Mouse (Mus musculus): ENCODE measurements around the gene Stim2. TPM values are rescaled to one million over a fixed set of nuclear protein-coding genes. Genes with fewer than 3 reads are reported as not detected.

The Stim2 gene
- polyA plus RNA-seq, 1 experiment from 2014 or later: 17.9 TPM

GRCm38 (mm10) chr5:54013271-54013670 is 15.0 kb downstream of the Stim2 start:
- no peaks in the 10 kb centered on the region for H3K36me3 ChIP-seq
- H3K27me3 ChIP-seq (replicated peaks): no peaks in the 10 kb centered on the region
- 66% methylated on average over 1 of the region's 1 CpGs for WGBS
- H3K9ac ChIP-seq: no peak overlapping the region
- no peak overlapping the region for H3K27ac ChIP-seq (ENCODE audit: poor library complexity, severe bottlenecking)
- no peak overlapping the region for H3K4me3 ChIP-seq
- no peaks in the 10 kb centered on the region for H3K9me3 ChIP-seq (replicated peaks)
- H3K4me1 ChIP-seq (replicated peaks): 0 out of 2 replicates have a peak, but pooled peaks cover 6% of the 10 kb centered on the region
- no peak overlapping the region for H3K4me2 ChIP-seq
- no peak for ATAC-seq (ENCODE audit: insufficient number of reproducible peaks, low FRiP score)

GRCm38 (mm10) chr5:54017143-54017542 is 18.8 kb downstream of the Stim2 start:
- peaks cover 8% of the 10 kb centered on the region for H3K4me1 ChIP-seq (replicated peaks)
- no peak overlapping the region for H3K4me2 ChIP-seq
- H3K27ac ChIP-seq (ENCODE audit: poor library complexity, severe bottlenecking): no peak overlapping the region
- no peak for ATAC-seq (ENCODE audit: insufficient number of reproducible peaks, low FRiP score)
- no peaks in the 10 kb centered on the region for H3K27me3 ChIP-seq (replicated peaks)
- H3K36me3 ChIP-seq: no peaks in the 10 kb centered on the region
- H3K9ac ChIP-seq: no peak overlapping the region
- no peaks in the 10 kb centered on the region for H3K9me3 ChIP-seq (replicated peaks)
- H3K4me3 ChIP-seq: no peak overlapping the region
- 69% methylated on average over 7 of the region's 7 CpGs for WGBS

- 93% methylated on average over 2 of the region's 2 CpGs for WGBS
- Histone ChIP-seq H3K9me3 (replicated peaks) (no peaks in the 10 kb centered on the region), H3K36me3 (no peaks in the 10 kb centered on the region), H3K27me3 (replicated peaks) (no peaks in the 10 kb centered on the region), H3K9ac (no peak overlapping the region), H3K4me3 (no peak overlapping the region), H3K27ac (ENCODE audit: poor library complexity, severe bottlenecking) (no peak overlapping the region), H3K4me2 (no peak overlapping the region), H3K4me1 (replicated peaks) (peaks cover 8% of the 10 kb centered on the region)
- ATAC-seq (ENCODE audit: insufficient number of reproducible peaks, low FRiP score): no peak
Measured at GRCm38 (mm10) chr5:54018856-54019255, 20.6 kb downstream of the Stim2 start.

GRCm38 (mm10) chr5:54019546-54019945 is 21.2 kb downstream of the Stim2 start:
- Histone ChIP-seq H3K4me1 (replicated peaks) (peaks cover 6% of the 10 kb centered on the region), H3K9me3 (replicated peaks) (no peaks in the 10 kb centered on the region), H3K27ac (ENCODE audit: poor library complexity, severe bottlenecking) (no peak overlapping the region), H3K4me2 (no peak overlapping the region), H3K27me3 (replicated peaks) (no peaks in the 10 kb centered on the region), H3K4me3 (no peak overlapping the region), H3K9ac (no peak overlapping the region), H3K36me3 (no peaks in the 10 kb centered on the region)
- no peak for ATAC-seq (ENCODE audit: insufficient number of reproducible peaks, low FRiP score)
- 58% methylated on average over 4 of the region's 4 CpGs for WGBS

GRCm38 (mm10) chr5:54024610-54025009 is 26.3 kb downstream of the Stim2 start:
- no peaks in the 10 kb centered on the region for H3K36me3 ChIP-seq
- H3K9ac ChIP-seq: no peak overlapping the region
- no peak overlapping the region for H3K27ac ChIP-seq (ENCODE audit: poor library complexity, severe bottlenecking)
- WGBS: 55% methylated on average over 3 of the region's 3 CpGs
- no peak overlapping the region for H3K4me3 ChIP-seq
- no peaks in the 10 kb centered on the region for H3K9me3 ChIP-seq (replicated peaks)
- no peaks in the 10 kb centered on the region for H3K27me3 ChIP-seq (replicated peaks)
- no peak overlapping the region for H3K4me2 ChIP-seq
- no peak for ATAC-seq (ENCODE audit: insufficient number of reproducible peaks, low FRiP score)
- peaks cover 2% of the 10 kb centered on the region; the same call in 1 of the 2 replicates for H3K4me1 ChIP-seq (replicated peaks)

GRCm38 (mm10) chr5:54025630-54026029 is 27.3 kb downstream of the Stim2 start:
- Histone ChIP-seq H3K27ac (ENCODE audit: poor library complexity, severe bottlenecking) (no peak overlapping the region), H3K27me3 (replicated peaks) (no peaks in the 10 kb centered on the region), H3K4me3 (no peak overlapping the region), H3K9ac (no peak overlapping the region), H3K4me1 (replicated peaks) (no peaks in the 10 kb centered on the region; the same call in 1 of the 2 replicates), H3K4me2 (no peak overlapping the region), H3K9me3 (replicated peaks) (no peaks in the 10 kb centered on the region), H3K36me3 (no peaks in the 10 kb centered on the region)
- WGBS: 95% methylated on average over 2 of the region's 2 CpGs
- ATAC-seq (ENCODE audit: insufficient number of reproducible peaks, low FRiP score): no peak

GRCm38 (mm10) chr5:54033217-54033616 is 34.9 kb downstream of the Stim2 start:
- WGBS: 79% methylated on average over 5 of the region's 5 CpGs

GRCm38 (mm10) chr5:54034680-54035079 is 36.4 kb downstream of the Stim2 start:
- Histone ChIP-seq H3K36me3 (no peaks in the 10 kb centered on the region), H3K4me1 (replicated peaks) (peaks cover 11% of the 10 kb centered on the region), H3K4me2 (no peak overlapping the region), H3K9ac (no peak overlapping the region), H3K9me3 (replicated peaks) (no peaks in the 10 kb centered on the region), H3K27me3 (replicated peaks) (no peaks in the 10 kb centered on the region), H3K27ac (ENCODE audit: poor library complexity, severe bottlenecking) (peak overlapping the region; percentile 15; the same call in 1 of the 2 replicates), H3K4me3 (no peak overlapping the region)
- ATAC-seq (ENCODE audit: insufficient number of reproducible peaks, low FRiP score): no peak
- 29% methylated on average over 1 of the region's 1 CpGs for WGBS

More at GRCm38 (mm10) chr5:54033217-54033616, 34.9 kb downstream of the Stim2 start:
- peaks cover 7% of the 10 kb centered on the region for H3K4me1 ChIP-seq (replicated peaks)
- H3K4me3 ChIP-seq: no peak overlapping the region
- ATAC-seq (ENCODE audit: insufficient number of reproducible peaks, low FRiP score): no peak
- no peak overlapping the region for H3K4me2 ChIP-seq
- H3K9me3 ChIP-seq (replicated peaks): no peaks in the 10 kb centered on the region
- H3K27ac ChIP-seq (ENCODE audit: poor library complexity, severe bottlenecking): no peak overlapping the region
- no peak overlapping the region for H3K9ac ChIP-seq
- H3K27me3 ChIP-seq (replicated peaks): no peaks in the 10 kb centered on the region
- no peaks in the 10 kb centered on the region for H3K36me3 ChIP-seq

GRCm38 (mm10) chr5:54038615-54039014 is 40.3 kb downstream of the Stim2 start:
- no peak overlapping the region for H3K4me3 ChIP-seq
- H3K4me1 ChIP-seq (replicated peaks): peaks cover 17% of the 10 kb centered on the region
- H3K4me2 ChIP-seq: no peak overlapping the region
- 66% methylated on average over 4 of the region's 4 CpGs for WGBS
- ATAC-seq (ENCODE audit: insufficient number of reproducible peaks, low FRiP score): no peak
- H3K9me3 ChIP-seq (replicated peaks): no peaks in the 10 kb centered on the region
- H3K27ac ChIP-seq (ENCODE audit: poor library complexity, severe bottlenecking): no peak overlapping the region
- H3K36me3 ChIP-seq: no peaks in the 10 kb centered on the region
- H3K9ac ChIP-seq: no peak overlapping the region
- H3K27me3 ChIP-seq (replicated peaks): no peaks in the 10 kb centered on the region

- peaks cover 22% of the 10 kb centered on the region for H3K4me1 ChIP-seq (replicated peaks)
- no peaks in the 10 kb centered on the region for H3K9me3 ChIP-seq (replicated peaks)
- no peaks in the 10 kb centered on the region for H3K36me3 ChIP-seq
- no peak overlapping the region for H3K27ac ChIP-seq (ENCODE audit: poor library complexity, severe bottlenecking)
- no peak for ATAC-seq (ENCODE audit: insufficient number of reproducible peaks, low FRiP score)
- WGBS: 77% methylated on average over 8 of the region's 8 CpGs
- no peaks in the 10 kb centered on the region for H3K27me3 ChIP-seq (replicated peaks)
- no peak overlapping the region for H3K4me2 ChIP-seq
- no peak overlapping the region for H3K9ac ChIP-seq
- H3K4me3 ChIP-seq: no peak overlapping the region
Measured at GRCm38 (mm10) chr5:54040527-54040926, 42.2 kb downstream of the Stim2 start.

GRCm38 (mm10) chr5:54042013-54042412 is 43.7 kb downstream of the Stim2 start:
- H3K4me3 ChIP-seq: no peak overlapping the region
- no peaks in the 10 kb centered on the region for H3K36me3 ChIP-seq
- H3K4me2 ChIP-seq: no peak overlapping the region
- no peaks in the 10 kb centered on the region for H3K27me3 ChIP-seq (replicated peaks)
- ATAC-seq (ENCODE audit: insufficient number of reproducible peaks, low FRiP score): no peak
- WGBS: 89% methylated on average over 7 of the region's 7 CpGs
- no peak overlapping the region for H3K9ac ChIP-seq
- no peak overlapping the region for H3K27ac ChIP-seq (ENCODE audit: poor library complexity, severe bottlenecking)
- H3K9me3 ChIP-seq (replicated peaks): no peaks in the 10 kb centered on the region
- peaks cover 29% of the 10 kb centered on the region for H3K4me1 ChIP-seq (replicated peaks)

GRCm38 (mm10) chr5:54045523-54045922 is 47.2 kb downstream of the Stim2 start:
- no peak overlapping the region for H3K4me2 ChIP-seq

More at GRCm38 (mm10) chr5:54045523-54045922, 47.2 kb downstream of the Stim2 start:
- no peak for ATAC-seq (ENCODE audit: insufficient number of reproducible peaks, low FRiP score)
- Histone ChIP-seq H3K36me3 (no peaks in the 10 kb centered on the region), H3K27ac (ENCODE audit: poor library complexity, severe bottlenecking) (no peak overlapping the region), H3K4me3 (no peak overlapping the region), H3K9me3 (replicated peaks) (no peaks in the 10 kb centered on the region), H3K9ac (no peak overlapping the region), H3K27me3 (replicated peaks) (no peaks in the 10 kb centered on the region), H3K4me1 (replicated peaks) (peaks cover 30% of the 10 kb centered on the region)
- WGBS: 62% methylated on average over 3 of the region's 3 CpGs
